Mouse (Mus musculus) hematopoietic stem cell, adult 5-6 weeks (primary cell): ENCODE data around the gene Car5a. TPM values are rescaled to one million over a fixed set of nuclear protein-coding genes. Genes with fewer than 3 reads are reported as not detected.

Source experiments
- ATAC-seq, 2 experiments: fragments of 125-278 bp in 1 of 2; replicated peaks in 1 of 2; 2 replicates each; pipeline ENCODE4 v1.8.0; 2016 to 2017; ENCODE audit warnings: inconsistent platforms in 2 of 2, mild to moderate bottlenecking in 2 of 2, moderate number of reproducible peaks in 2 of 2, low read depth in 1 of 2, moderate TSS enrichment in 1 of 2; ENCODE audit not compliant: low FRiP score in 2 of 2, poor library complexity in 2 of 2, severe bottlenecking in 2 of 2, insufficient read depth in 1 of 2, low TSS enrichment in 1 of 2
- total RNA-seq: library from RNA; stranded (forward); fragments of 172-1452, 232-1000 nt; gene quantifications from 2 replicates; pipeline ENCODE4 v1.2.3, GENCODE M21; 2017

Gene Car5a
- total RNA-seq, 1 experiment from 2014 or later: not detected

GRCm38 (mm10) chr8:121964716-121965512, 20.2 kb upstream of the Car5a start:
- no peak for ATAC-seq

GRCm38 (mm10) chr8:121962892-121963291, 18.2 kb upstream of the Car5a start:
- ATAC-seq: no peak

GRCm38 (mm10) chr8:121958395-121958794, 13.7 kb upstream of the Car5a start:
- no peak for ATAC-seq

- peak; percentile 12 to 52; a peak in 2 of 4 replicates for ATAC-seq
Observed at GRCm38 (mm10) chr8:121955825-121956500, 11.3 kb upstream of the Car5a start.

GRCm38 (mm10) chr8:121954981-121955555, 10.4 kb upstream of the Car5a start:
- no peak for ATAC-seq

GRCm38 (mm10) chr8:121953821-121954545, 9.3 kb upstream of the Car5a start:
- no peak for ATAC-seq

GRCm38 (mm10) chr8:121952800-121953199, 8.1 kb upstream of the Car5a start:
- ATAC-seq: no peak

GRCm38 (mm10) chr8:121952122-121952521, 7.4 kb upstream of the Car5a start:
- no peak for ATAC-seq

GRCm38 (mm10) chr8:121951656-121952009, 6.9 kb upstream of the Car5a start:
- no peak for ATAC-seq

- ATAC-seq: no peak
Observed at GRCm38 (mm10) chr8:121950749-121951655, 6.3 kb upstream of the Car5a start.

- ATAC-seq: peak; percentile 88 to 91
Observed at GRCm38 (mm10) chr8:121949941-121950748, 5.4 kb upstream of the Car5a start.

- ATAC-seq: no peak
Observed at GRCm38 (mm10) chr8:121949222-121949800, 4.6 kb upstream of the Car5a start, which contains the start of gene Banp. Gene Banp (plus strand): TSS chr8:121949750.

- ATAC-seq: no peak
Observed at GRCm38 (mm10) chr8:121948321-121949145, 3.8 kb upstream of the Car5a start.

GRCm38 (mm10) chr8:121947753-121948141, 3.0 kb upstream of the Car5a start:
- ATAC-seq: peak; percentile 13 to 40
